Mouse (Mus musculus): ENCODE measurements at regions not wholly inside any gene's neighbourhood (a gene's known extent, or its start where the extent isn't known, plus 50 kb on each side); places are given as distances from the start of the nearest gene placed in this dataset.

DNA sequence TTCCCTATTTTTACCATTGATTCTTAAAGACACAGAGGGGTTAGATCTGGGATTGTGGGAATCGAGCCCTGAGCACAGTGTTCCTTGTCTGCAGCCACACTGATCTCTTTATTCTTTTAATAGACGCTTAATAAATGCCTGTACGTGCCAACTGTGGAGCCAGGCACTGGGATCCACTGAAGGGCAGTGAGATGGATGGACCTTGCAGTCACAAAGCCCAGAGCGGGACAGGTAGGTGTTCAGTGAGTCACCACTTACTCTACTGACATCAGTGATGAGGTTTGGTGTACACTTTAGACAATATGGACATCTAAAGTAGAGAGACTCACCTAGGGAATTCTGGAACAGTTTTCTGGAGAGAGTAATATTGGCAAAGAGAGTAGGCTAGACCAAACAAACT, 56.8 kb upstream of the Cnih3 start:
- no peaks in the 10 kb centered on the region for H3K4me1 ChIP-seq (ENCODE audit: control insufficient read depth, insufficient read depth, low read length)
- no peaks in the 10 kb centered on the region for H3K27me3 ChIP-seq (ENCODE audit: control insufficient read depth, insufficient read depth, low read length)
- 83% methylated on average over 4 of the region's 4 CpGs for WGBS
- H3K9ac ChIP-seq (ENCODE audit: low read length) = no peak overlapping the region
- no peak overlapping the region for H3K4me2 ChIP-seq
- ATAC-seq (ENCODE audit: low FRiP score) (no peak), DNase-seq (ENCODE audit: low spot score, missing footprints) (no peak)
- no peak overlapping the region for H3K4me3 ChIP-seq (ENCODE audit: low read depth, low read length)
- H3K9me3 ChIP-seq (ENCODE audit: control insufficient read depth, low read length) = no peaks in the 10 kb centered on the region
- no peak overlapping the region for H3K27ac ChIP-seq (ENCODE audit: low read depth, low read length)
- H3K36me3 ChIP-seq (ENCODE audit: control insufficient read depth, insufficient read depth, low read length) = no peaks in the 10 kb centered on the region

DNA sequence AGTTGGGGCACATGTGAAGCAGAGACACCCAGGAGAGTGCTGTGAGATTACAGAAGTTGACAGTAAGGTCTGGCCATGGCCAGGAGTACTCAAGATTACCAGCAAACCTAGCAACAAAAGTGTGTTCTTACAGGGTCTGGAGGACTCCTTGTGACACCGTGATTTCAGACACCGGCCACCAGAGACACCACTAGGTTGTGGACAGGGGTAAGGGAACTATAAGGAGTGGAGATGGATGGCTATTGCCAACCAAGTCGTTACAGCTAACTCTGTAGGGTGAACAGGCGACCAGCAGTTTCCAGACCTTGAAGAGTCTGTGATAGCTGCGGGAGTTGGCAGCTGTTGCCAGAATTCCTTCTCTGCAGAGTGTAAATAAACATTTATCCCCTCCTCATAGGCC, 54.4 kb upstream of the Cnih3 start:
- no peak overlapping the region for H3K9ac ChIP-seq (ENCODE audit: low read length)
- H3K4me2 ChIP-seq = no peak overlapping the region
- no peak for DNase-seq (ENCODE audit: low spot score, missing footprints)
- H3K27ac ChIP-seq (ENCODE audit: low read depth, low read length) = no peak overlapping the region
- H3K36me3 ChIP-seq (ENCODE audit: control insufficient read depth, insufficient read depth, low read length) = no peaks in the 10 kb centered on the region
- 82% methylated on average over 5 of the region's 5 CpGs for WGBS
- H3K4me3 ChIP-seq (ENCODE audit: low read depth, low read length) = no peak overlapping the region
- H3K4me1 ChIP-seq (ENCODE audit: control insufficient read depth, insufficient read depth, low read length) = no peaks in the 10 kb centered on the region
- no peak for ATAC-seq (ENCODE audit: low FRiP score)
- H3K27me3 ChIP-seq (ENCODE audit: control insufficient read depth, insufficient read depth, low read length) = no peaks in the 10 kb centered on the region
- no peaks in the 10 kb centered on the region for H3K9me3 ChIP-seq (ENCODE audit: control insufficient read depth, low read length)

GRCm38 (mm10) chr1:181299075-181299665, 53.3 kb upstream of the Cnih3 start:
- DNase-seq (ENCODE audit: low spot score, missing footprints) = no peak
- Histone ChIP-seq H3K4me1 (ENCODE audit: control insufficient read depth, insufficient read depth, low read length) (no peaks in the 10 kb centered on the region), H3K27ac (ENCODE audit: low read depth, low read length) (no peak overlapping the region), H3K9ac (ENCODE audit: low read length) (no peak overlapping the region), H3K36me3 (ENCODE audit: control insufficient read depth, insufficient read depth, low read length) (no peaks in the 10 kb centered on the region), H3K4me3 (ENCODE audit: low read depth, low read length) (no peak overlapping the region), H3K4me2 (no peak overlapping the region), H3K9me3 (ENCODE audit: control insufficient read depth, low read length) (no peaks in the 10 kb centered on the region), H3K27me3 (ENCODE audit: control insufficient read depth, insufficient read depth, low read length) (no peaks in the 10 kb centered on the region)
- no peak for ATAC-seq (ENCODE audit: low FRiP score)
- 93% methylated on average over 14 of the region's 14 CpGs for WGBS

GRCm38 (mm10) chr1:181299826-181300225, 52.6 kb upstream of the Cnih3 start:
- 88% methylated on average over 6 of the region's 6 CpGs for WGBS
- ATAC-seq (ENCODE audit: low FRiP score) = no peak
- Histone ChIP-seq H3K9ac (ENCODE audit: low read length) (no peak overlapping the region), H3K4me3 (ENCODE audit: low read depth, low read length) (no peak overlapping the region), H3K4me2 (no peak overlapping the region), H3K4me1 (ENCODE audit: control insufficient read depth, insufficient read depth, low read length) (no peaks in the 10 kb centered on the region), H3K36me3 (ENCODE audit: control insufficient read depth, insufficient read depth, low read length) (no peaks in the 10 kb centered on the region), H3K27me3 (ENCODE audit: control insufficient read depth, insufficient read depth, low read length) (no peaks in the 10 kb centered on the region), H3K27ac (ENCODE audit: low read depth, low read length) (no peak overlapping the region), H3K9me3 (ENCODE audit: control insufficient read depth, low read length) (no peaks in the 10 kb centered on the region)
- no peak for DNase-seq (ENCODE audit: low spot score, missing footprints)

DNA sequence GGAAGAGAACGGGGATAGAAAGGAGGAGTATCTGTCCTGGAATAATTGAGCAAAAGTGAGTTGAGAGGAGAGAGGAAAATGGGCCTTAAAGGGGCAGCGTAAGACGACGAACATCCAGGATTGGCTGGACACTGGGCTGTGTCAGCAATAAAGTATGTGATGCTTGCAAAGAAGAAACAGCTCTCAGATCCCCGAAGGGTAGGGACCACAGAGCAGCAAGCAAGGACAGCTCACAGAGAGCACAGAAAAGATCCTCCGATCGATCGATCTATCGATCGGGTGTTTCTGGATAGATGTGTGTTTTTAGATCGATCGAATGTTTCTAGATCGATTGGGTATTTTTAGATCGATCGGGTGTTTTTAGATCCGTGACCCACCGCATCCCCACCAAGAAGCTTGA, 50.3 kb upstream of the Cnih3 start:
- H3K4me2 ChIP-seq = no peak overlapping the region
- no peak for DNase-seq (ENCODE audit: low spot score, missing footprints)
- H3K27me3 ChIP-seq (ENCODE audit: control insufficient read depth, insufficient read depth, low read length) = no peaks in the 10 kb centered on the region
- ATAC-seq (ENCODE audit: low FRiP score) = no peak
- no peaks in the 10 kb centered on the region for H3K4me1 ChIP-seq (ENCODE audit: control insufficient read depth, insufficient read depth, low read length)
- H3K27ac ChIP-seq (ENCODE audit: low read depth, low read length) = no peak overlapping the region
- no peak overlapping the region for H3K4me3 ChIP-seq (ENCODE audit: low read depth, low read length)
- H3K9me3 ChIP-seq (ENCODE audit: control insufficient read depth, low read length) = no peaks in the 10 kb centered on the region
- H3K36me3 ChIP-seq (ENCODE audit: control insufficient read depth, insufficient read depth, low read length) = no peaks in the 10 kb centered on the region
- WGBS = 94% methylated on average over 17 of the region's 17 CpGs
- H3K9ac ChIP-seq (ENCODE audit: low read length) = no peak overlapping the region
